Mouse (Mus musculus) right cerebral cortex, postnatal 36 days (tissue): ENCODE measurements around the gene Cd81.

ENCODE experiments used
- DNase-seq, 2 experiments: peaks; one replicate each; pipeline ENCODE4 v3.0.0; 2022; ENCODE audit warnings: low spot score in 2 of 2, mixed read lengths in 1 of 2

Cd81 gene

GRCm38 (mm10) chr7:143049841-143050816, 2.4 kb upstream of the Cd81 start:
- no peak for DNase-seq

- DNase-seq: no peak
These were observed 1.2 kb upstream of the Cd81 start for GRCm38 (mm10) chr7:143051316-143051715.

DNA sequence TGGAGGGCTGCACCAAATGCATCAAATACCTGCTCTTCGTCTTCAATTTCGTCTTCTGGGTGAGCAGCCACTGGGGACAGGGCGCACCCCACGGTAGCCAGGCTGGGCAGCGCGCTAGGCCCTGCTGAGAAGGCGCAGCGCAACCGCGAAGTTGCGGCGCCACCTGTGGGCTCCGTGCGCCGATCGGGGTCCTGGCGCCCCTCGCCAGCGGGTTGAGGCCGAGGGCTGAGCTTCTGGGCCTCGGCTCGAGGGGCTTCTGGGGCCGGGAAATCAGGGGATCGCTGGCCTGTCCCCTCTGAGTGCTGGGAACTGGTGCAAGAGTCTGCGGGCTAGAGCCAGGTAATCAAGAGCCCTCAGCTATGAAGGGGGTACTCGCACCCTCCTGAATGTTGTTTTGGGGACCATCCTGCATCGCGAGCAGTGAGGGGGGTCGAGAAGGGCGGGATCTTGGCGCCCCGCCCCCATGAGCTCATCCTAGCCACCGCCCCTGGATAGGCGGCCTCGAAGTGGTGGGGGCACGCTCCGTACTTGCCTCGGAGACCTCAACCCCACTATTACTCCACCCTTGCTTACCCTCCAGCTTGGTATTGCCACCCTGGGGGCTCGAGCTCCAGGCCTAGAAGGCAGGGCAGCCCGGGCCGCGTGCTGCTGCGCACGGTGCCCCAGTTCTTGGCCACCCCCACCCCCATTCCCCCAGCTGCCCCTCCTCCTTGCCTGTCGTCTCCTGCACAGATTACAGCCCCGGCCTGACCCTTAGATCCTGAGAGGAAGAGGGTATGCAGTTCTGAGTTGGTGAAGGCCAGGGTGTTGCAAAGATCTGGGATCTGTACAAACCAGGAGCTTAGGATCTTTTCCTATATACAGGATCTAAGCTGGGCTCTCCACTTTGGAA, 715 bp downstream of the Cd81 start:
- DNase-seq: no peak

- no peak for DNase-seq
These were observed 1.5 kb downstream of the Cd81 start for GRCm38 (mm10) chr7:143053961-143054611.

GRCm38 (mm10) chr7:143054612-143054965, 2.0 kb downstream of the Cd81 start:
- no peak for DNase-seq

- DNase-seq: no peak
These were observed 2.5 kb downstream of the Cd81 start for GRCm38 (mm10) chr7:143055001-143055400.

GRCm38 (mm10) chr7:143055499-143056186, 3.1 kb downstream of the Cd81 start:
- no peak for DNase-seq

DNA sequence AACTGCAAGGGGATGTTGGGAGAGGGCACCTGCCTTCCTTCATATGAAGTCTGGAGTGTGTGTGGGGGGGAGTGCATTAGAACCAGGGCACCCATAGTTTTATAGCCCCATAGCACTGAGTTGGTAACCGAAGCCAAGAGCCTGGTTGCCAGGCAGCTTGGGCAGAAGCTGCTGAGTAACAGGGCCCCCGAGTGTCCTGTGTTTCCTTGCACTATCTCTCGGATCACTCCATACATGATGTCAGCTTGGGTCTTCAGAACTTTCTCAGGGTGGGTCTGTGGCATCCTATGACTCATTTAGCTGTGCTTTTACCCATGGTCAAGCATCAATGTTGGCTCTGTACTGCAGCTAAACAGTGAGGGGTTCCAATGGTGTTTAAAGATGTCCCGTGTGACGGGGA, 4.5 kb downstream of the Cd81 start:
- DNase-seq: no peak

DNA sequence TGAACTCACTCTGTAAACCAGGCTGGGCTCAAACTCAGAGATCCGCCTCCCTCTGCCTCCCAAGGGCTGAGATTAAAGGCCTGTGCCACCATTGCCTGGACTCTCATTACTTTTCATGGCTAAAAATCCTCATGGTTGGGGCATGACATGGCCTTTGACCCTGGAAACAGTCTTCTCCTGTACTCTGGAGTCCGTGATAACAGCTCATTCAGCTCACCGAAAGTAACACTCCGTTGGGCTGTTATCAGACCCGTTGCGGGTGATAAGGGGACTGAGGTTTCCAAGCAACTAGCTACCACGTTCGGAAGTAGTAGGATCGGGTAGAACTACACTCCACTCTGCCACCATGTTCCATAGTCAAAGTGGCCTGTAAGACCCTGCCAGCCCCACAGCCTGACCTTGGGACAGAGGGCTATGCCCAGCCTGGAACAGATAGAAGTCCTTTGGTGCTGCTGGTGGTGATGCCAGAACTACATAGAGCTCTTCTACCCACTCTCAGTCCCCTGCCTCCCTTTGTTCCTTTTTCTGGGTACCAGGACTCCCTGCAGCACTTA, 5.2 kb downstream of the Cd81 start:
- no peak for DNase-seq

GRCm38 (mm10) chr7:143058221-143058697, 5.7 kb downstream of the Cd81 start:
- DNase-seq: no peak

- DNase-seq: no peak
These were observed 6.8 kb downstream of the Cd81 start for GRCm38 (mm10) chr7:143059202-143059870.

GRCm38 (mm10) chr7:143062704-143063103, 10.2 kb downstream of the Cd81 start:
- DNase-seq: no peak

GRCm38 (mm10) chr7:143064226-143064625, 11.7 kb downstream of the Cd81 start:
- DNase-seq: peak in 1 of 2 experiments; percentile 50

DNA sequence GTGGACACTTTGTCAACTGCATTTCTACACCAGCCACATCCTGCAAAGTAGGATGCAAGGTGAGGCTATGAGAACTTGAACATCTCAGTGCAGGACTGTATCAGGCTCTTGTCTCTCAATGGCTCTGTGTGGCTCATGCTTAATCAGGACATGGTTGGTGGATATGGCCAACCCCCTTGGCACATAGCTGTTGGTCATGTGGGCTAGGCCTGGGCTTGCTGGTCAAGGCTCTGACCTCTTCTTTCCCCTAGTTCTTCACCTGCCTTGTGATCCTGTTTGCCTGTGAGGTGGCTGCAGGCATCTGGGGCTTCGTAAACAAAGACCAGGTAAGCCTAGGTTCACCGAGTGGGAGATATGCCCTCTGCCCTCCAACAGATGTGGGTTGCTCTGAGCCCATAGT, 13.2 kb downstream of the Cd81 start:
- no peak for DNase-seq

DNA sequence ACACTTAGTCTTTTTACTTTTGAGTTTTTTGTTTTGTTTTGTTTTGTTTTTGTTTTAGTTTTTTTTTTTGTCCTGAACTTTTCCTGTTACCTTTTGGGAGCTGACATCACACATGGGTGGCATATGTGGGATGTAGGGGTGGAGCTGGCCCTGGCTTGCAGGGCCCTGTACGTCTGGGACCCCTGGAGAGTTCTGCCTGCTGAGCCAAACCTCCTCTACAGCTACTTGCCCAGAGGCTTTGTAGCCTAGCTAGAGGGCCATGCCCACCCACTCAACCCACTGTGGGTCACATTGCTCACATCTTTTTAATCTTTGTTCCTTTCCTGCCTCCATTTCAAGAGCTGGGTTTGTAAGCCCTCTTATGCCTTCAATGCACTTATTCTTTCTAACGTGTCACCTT, 14.9 kb downstream of the Cd81 start:
- DNase-seq: no peak

DNA sequence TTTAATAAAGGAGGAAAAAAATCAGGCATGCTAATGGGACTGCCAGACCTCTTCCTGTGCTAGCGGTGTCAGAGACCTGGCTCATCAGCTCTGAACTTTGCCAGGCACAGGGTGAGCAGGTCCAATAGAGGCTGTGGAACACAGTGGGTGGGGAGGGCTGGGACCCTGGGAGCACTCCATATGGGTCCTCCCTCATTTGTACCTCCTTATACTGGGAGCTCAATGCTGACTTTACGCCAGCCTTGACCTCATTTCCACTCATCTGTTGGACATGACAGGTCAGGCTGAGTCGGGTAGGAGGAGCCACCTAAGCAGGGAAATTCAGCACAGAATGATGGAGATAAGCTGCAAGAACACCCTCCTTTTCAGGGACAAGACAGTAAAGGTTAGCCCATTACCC, 15.4 kb downstream of the Cd81 start:
- no peak for DNase-seq

DNA sequence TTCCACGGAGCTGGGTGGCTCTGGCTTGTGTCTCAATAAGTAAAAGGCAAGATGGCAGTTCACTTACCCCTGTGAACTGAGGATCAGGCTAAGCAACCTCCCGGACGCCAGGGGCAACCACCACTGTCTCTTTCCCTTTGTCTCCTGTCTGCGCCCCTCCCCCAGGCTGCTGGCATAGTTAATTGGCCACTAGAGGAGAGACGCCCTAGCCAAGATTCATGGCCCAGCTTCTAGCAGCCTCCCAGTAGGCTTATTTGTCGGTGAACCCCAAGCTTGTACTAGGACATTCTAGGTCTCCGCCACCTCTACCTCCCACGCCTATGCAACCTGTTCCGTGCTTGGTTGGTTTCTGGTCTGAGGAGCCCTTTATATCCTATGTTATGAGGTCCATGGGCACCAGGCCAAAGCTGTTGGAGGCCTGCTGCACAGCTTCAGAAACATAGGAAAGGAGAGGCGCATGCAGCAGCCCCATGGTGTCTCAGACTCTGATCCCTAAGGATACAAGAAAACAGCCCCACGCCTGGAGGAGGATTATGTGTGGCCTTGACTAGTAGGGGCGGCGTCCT, 15.9 kb downstream of the Cd81 start:
- peak in 1 of 2 experiments; percentile 44 for DNase-seq

- peak; percentile 98 to 99 for DNase-seq
These were observed 16.5 kb downstream of the Cd81 start, which contains the start of gene Tssc4 for GRCm38 (mm10) chr7:143068882-143069591. Gene Tssc4, plus strand, starts transcription at chr7:143069249.

DNA sequence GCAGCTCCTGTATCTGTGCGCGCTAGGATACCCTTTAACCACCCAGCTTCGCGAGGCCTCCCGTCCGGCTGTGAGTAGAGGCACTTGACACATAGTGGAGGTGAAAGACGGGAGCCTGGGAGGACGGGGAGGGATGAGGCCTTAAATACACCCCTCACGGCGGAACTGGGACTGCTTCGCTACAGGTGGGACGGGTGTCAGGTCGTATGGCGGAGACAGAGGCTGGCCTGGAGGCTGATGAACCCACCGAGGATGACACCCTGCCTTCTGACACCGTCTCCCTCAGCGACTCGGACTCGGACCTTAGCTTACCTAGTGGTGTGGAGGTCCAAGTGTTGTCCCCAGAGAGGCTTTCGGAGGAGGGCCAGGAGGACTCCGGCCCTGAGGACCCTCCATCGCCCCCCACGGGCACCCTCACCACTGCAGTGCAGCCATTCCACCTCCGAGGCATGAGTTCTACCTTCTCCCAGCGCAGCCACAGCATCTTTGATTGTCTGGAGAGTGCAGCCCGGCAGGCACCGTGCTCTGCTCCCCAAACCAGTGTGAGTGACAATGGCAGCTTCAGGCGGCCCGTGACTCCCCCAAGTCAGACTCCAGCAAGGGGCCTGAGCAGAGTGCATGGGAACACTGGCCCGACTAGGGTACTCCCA, 17.3 kb downstream of the Cd81 start:
- DNase-seq: no peak
